Mouse (Mus musculus): ENCODE data around the gene 1700016C15Rik. TPM values are rescaled to one million over a fixed set of nuclear protein-coding genes. Genes with fewer than 3 reads are reported as not detected.

1700016C15Rik gene
- polyA plus RNA-seq (2014; fragmentation: Nextera tagmentation; extraction: Ambion mirVana), result not detected in 2 replicates

GRCm38 (mm10) chr1:177729043-177730024 lies at the start of gene 1700016C15Rik:
Gene 1700016C15Rik, plus strand, starts transcription at chr1:177729814.
- WGBS, result 83% methylated on average over 11 of the region's 11 CpGs
- no peak for DNase-seq (ENCODE audit: low spot score)
- H3K4me1 ChIP-seq (ENCODE audit: control insufficient read depth, insufficient read depth, low read length), result no peaks in the 10 kb centered on the region
- no peak within 1 kb of the TSS for H3K4me3 ChIP-seq (ENCODE audit: low read depth, low read length)
- no peak within 1 kb of the TSS for H3K4me2 ChIP-seq (ENCODE audit: low read depth, severe bottlenecking)
- no peaks in the 10 kb centered on the region for H3K9me3 ChIP-seq (ENCODE audit: control insufficient read depth, low read length)
- no peaks in the 10 kb centered on the region for H3K36me3 ChIP-seq (ENCODE audit: control insufficient read depth, insufficient read depth, low read length)
- H3K9ac ChIP-seq (ENCODE audit: low read length), result no peak within 1 kb of the TSS
- H3K27ac ChIP-seq (replicated peaks; ENCODE audit: low read depth, low read length), result no peak within 1 kb of the TSS
- no peak for ATAC-seq (ENCODE audit: insufficient number of reproducible peaks, low FRiP score, low TSS enrichment, low read depth)
- H3K27me3 ChIP-seq (ENCODE audit: control insufficient read depth, insufficient read depth, low read length), result no peaks in the 10 kb centered on the region

- no peaks in the 10 kb centered on the region for H3K27me3 ChIP-seq (ENCODE audit: control insufficient read depth, insufficient read depth, low read length)
- H3K4me2 ChIP-seq (ENCODE audit: low read depth, severe bottlenecking), result no peak overlapping the region
- H3K4me1 ChIP-seq (ENCODE audit: control insufficient read depth, insufficient read depth, low read length), result no peaks in the 10 kb centered on the region
- no peak for DNase-seq (ENCODE audit: low spot score)
- no peaks in the 10 kb centered on the region for H3K9me3 ChIP-seq (ENCODE audit: control insufficient read depth, low read length)
- H3K27ac ChIP-seq (replicated peaks; ENCODE audit: low read depth, low read length), result no peak overlapping the region
- no peaks in the 10 kb centered on the region for H3K36me3 ChIP-seq (ENCODE audit: control insufficient read depth, insufficient read depth, low read length)
- H3K4me3 ChIP-seq (ENCODE audit: low read depth, low read length), result no peak overlapping the region
- H3K9ac ChIP-seq (ENCODE audit: low read length), result no peak overlapping the region
- WGBS, result 79% methylated on average over 11 of the region's 11 CpGs
- ATAC-seq (ENCODE audit: insufficient number of reproducible peaks, low FRiP score, low TSS enrichment, low read depth), result peak; percentile 28; the same call in 1 of the 2 replicates
Observed at GRCm38 (mm10) chr1:177681239-177681638, 48.4 kb upstream of the 1700016C15Rik start.

DNA sequence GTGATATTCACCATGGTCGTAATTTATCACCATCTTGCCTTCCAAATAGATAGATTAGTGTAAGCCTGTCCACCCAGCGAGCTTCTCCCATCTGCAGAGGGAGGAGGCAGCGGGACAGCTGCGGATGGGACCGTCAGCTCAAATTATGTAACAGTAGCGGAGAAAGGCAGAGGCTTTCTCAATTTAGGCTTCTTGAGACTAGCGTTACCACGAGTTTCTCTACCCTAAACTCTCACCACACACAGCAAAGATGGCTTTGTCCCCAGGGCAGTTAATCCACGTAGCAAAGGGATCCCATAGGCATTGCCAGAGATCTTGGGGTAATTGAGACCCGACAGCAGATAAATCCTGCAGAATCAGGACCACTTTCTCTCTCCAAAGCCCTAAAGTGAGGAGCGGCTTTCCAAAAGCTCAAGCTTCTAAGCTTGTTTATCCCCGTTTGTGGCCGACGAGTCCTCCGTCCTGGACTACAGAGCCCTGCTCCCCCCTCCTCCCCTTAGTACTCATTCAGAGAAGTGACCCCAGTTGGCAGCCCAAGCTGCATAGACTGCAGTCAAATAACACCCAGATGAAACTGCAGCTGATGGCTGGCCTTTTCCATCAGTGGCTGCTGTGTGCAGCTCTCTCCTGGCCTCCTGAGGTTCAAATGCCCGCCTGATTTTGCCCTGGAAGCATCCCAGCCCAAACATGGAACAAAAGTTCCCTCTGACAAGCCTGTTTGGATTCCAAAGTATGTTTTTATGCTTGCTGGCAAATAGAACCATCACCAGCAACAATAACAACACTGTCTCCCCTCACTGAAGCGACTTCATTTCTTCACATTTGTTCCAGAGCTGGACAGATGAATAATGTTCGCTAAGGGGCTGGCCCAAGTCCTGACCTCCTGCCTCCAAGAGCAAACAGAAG lies 45.4 kb upstream of the 1700016C15Rik start:
- no peak for DNase-seq (ENCODE audit: low spot score)
- no peaks in the 10 kb centered on the region for H3K9me3 ChIP-seq (ENCODE audit: control insufficient read depth, low read length)
- H3K4me3 ChIP-seq (ENCODE audit: low read depth, low read length), result no peak overlapping the region
- no peaks in the 10 kb centered on the region for H3K27me3 ChIP-seq (ENCODE audit: control insufficient read depth, insufficient read depth, low read length)
- no peak for ATAC-seq (ENCODE audit: insufficient number of reproducible peaks, low FRiP score, low TSS enrichment, low read depth)
- H3K4me2 ChIP-seq (ENCODE audit: low read depth, severe bottlenecking), result no peak overlapping the region
- H3K27ac ChIP-seq (replicated peaks; ENCODE audit: low read depth, low read length), result no peak overlapping the region
- 60% methylated on average over 18 of the region's 18 CpGs for WGBS
- no peak overlapping the region for H3K9ac ChIP-seq (ENCODE audit: low read length)
- no peaks in the 10 kb centered on the region for H3K36me3 ChIP-seq (ENCODE audit: control insufficient read depth, insufficient read depth, low read length)
- H3K4me1 ChIP-seq (ENCODE audit: control insufficient read depth, insufficient read depth, low read length), result no peaks in the 10 kb centered on the region

- no peaks in the 10 kb centered on the region for H3K36me3 ChIP-seq (ENCODE audit: control insufficient read depth, insufficient read depth, low read length)
- H3K4me1 ChIP-seq (ENCODE audit: control insufficient read depth, insufficient read depth, low read length), result no peaks in the 10 kb centered on the region
- H3K27me3 ChIP-seq (ENCODE audit: control insufficient read depth, insufficient read depth, low read length), result no peaks in the 10 kb centered on the region
- no peak overlapping the region for H3K9ac ChIP-seq (ENCODE audit: low read length)
- 10% methylated on average over 3 of the region's 3 CpGs for WGBS
- ATAC-seq (ENCODE audit: insufficient number of reproducible peaks, low FRiP score, low TSS enrichment, low read depth) (no peak; the same call in 1 of the 2 replicates), DNase-seq (ENCODE audit: low spot score) (no peak)
- no peak overlapping the region for H3K4me2 ChIP-seq (ENCODE audit: low read depth, severe bottlenecking)
- H3K27ac ChIP-seq (replicated peaks; ENCODE audit: low read depth, low read length), result no peak overlapping the region
- no peak overlapping the region for H3K4me3 ChIP-seq (ENCODE audit: low read depth, low read length)
- H3K9me3 ChIP-seq (ENCODE audit: control insufficient read depth, low read length), result no peaks in the 10 kb centered on the region
Observed at GRCm38 (mm10) chr1:177684901-177685300, 44.7 kb upstream of the 1700016C15Rik start.

DNA sequence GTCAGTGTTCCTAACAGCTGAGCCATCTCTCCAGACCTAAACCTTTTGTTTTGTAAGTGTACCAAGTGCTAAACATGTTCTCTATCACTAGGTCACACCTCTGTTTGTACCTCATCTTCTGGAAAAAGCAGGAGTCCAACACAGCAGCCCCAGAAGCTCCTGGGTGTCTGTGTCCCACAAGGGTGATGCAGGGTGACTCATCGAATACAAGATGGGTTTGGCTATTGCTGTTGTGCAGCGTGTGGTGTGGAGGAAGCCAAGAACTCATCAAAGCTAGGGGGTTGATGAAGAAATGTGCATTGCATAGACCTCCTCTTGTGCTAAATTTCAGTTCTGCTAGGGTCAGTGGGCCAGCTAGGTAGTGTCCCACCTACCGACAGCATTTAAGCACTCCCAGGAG lies 43.5 kb upstream of the 1700016C15Rik start:
- no peak overlapping the region for H3K4me3 ChIP-seq (ENCODE audit: low read depth, low read length)
- no peak for DNase-seq (ENCODE audit: low spot score)
- H3K27me3 ChIP-seq (ENCODE audit: control insufficient read depth, insufficient read depth, low read length), result no peaks in the 10 kb centered on the region
- H3K36me3 ChIP-seq (ENCODE audit: control insufficient read depth, insufficient read depth, low read length), result no peaks in the 10 kb centered on the region
- no peak overlapping the region for H3K4me2 ChIP-seq (ENCODE audit: low read depth, severe bottlenecking)
- H3K9me3 ChIP-seq (ENCODE audit: control insufficient read depth, low read length), result no peaks in the 10 kb centered on the region
- H3K4me1 ChIP-seq (ENCODE audit: control insufficient read depth, insufficient read depth, low read length), result no peaks in the 10 kb centered on the region
- ATAC-seq (ENCODE audit: insufficient number of reproducible peaks, low FRiP score, low TSS enrichment, low read depth), result no peak
- WGBS, result 69% methylated on average over 3 of the region's 3 CpGs
- H3K9ac ChIP-seq (ENCODE audit: low read length), result no peak overlapping the region
- H3K27ac ChIP-seq (replicated peaks; ENCODE audit: low read depth, low read length), result no peak overlapping the region

- no peaks in the 10 kb centered on the region for H3K27me3 ChIP-seq (ENCODE audit: control insufficient read depth, insufficient read depth, low read length)
- ATAC-seq (ENCODE audit: insufficient number of reproducible peaks, low FRiP score, low TSS enrichment, low read depth), result no peak
- 78% methylated on average over 5 of the region's 5 CpGs for WGBS
- no peak overlapping the region for H3K9ac ChIP-seq (ENCODE audit: low read length)
- no peaks in the 10 kb centered on the region for H3K4me1 ChIP-seq (ENCODE audit: control insufficient read depth, insufficient read depth, low read length)
- no peak overlapping the region for H3K4me3 ChIP-seq (ENCODE audit: low read depth, low read length)
- no peak overlapping the region for H3K4me2 ChIP-seq (ENCODE audit: low read depth, severe bottlenecking)
- no peaks in the 10 kb centered on the region for H3K9me3 ChIP-seq (ENCODE audit: control insufficient read depth, low read length)
- DNase-seq (ENCODE audit: low spot score), result no peak
- no peak overlapping the region for H3K27ac ChIP-seq (replicated peaks; ENCODE audit: low read depth, low read length)
- H3K36me3 ChIP-seq (ENCODE audit: control insufficient read depth, insufficient read depth, low read length), result no peaks in the 10 kb centered on the region
Observed at GRCm38 (mm10) chr1:177686982-177687381, 42.6 kb upstream of the 1700016C15Rik start.

- Histone ChIP-seq H3K27me3 (ENCODE audit: control insufficient read depth, insufficient read depth, low read length) (no peaks in the 10 kb centered on the region), H3K4me2 (ENCODE audit: low read depth, severe bottlenecking) (no peak overlapping the region), H3K9me3 (ENCODE audit: control insufficient read depth, low read length) (no peaks in the 10 kb centered on the region), H3K4me3 (ENCODE audit: low read depth, low read length) (no peak overlapping the region), H3K4me1 (ENCODE audit: control insufficient read depth, insufficient read depth, low read length) (no peaks in the 10 kb centered on the region), H3K36me3 (ENCODE audit: control insufficient read depth, insufficient read depth, low read length) (no peaks in the 10 kb centered on the region), H3K9ac (ENCODE audit: low read length) (no peak overlapping the region), H3K27ac (replicated peaks; ENCODE audit: low read depth, low read length) (no peak overlapping the region)
- DNase-seq (ENCODE audit: low spot score) (no peak), ATAC-seq (ENCODE audit: insufficient number of reproducible peaks, low FRiP score, low TSS enrichment, low read depth) (no peak)
- 69% methylated on average over 11 of the region's 11 CpGs for WGBS
Observed at GRCm38 (mm10) chr1:177692491-177692890, 37.1 kb upstream of the 1700016C15Rik start.

- Histone ChIP-seq H3K4me2 (ENCODE audit: low read depth, severe bottlenecking) (no peak overlapping the region), H3K27me3 (ENCODE audit: control insufficient read depth, insufficient read depth, low read length) (no peaks in the 10 kb centered on the region), H3K9me3 (ENCODE audit: control insufficient read depth, low read length) (no peaks in the 10 kb centered on the region), H3K4me3 (ENCODE audit: low read depth, low read length) (no peak overlapping the region), H3K36me3 (ENCODE audit: control insufficient read depth, insufficient read depth, low read length) (no peaks in the 10 kb centered on the region), H3K4me1 (ENCODE audit: control insufficient read depth, insufficient read depth, low read length) (no peaks in the 10 kb centered on the region), H3K27ac (replicated peaks; ENCODE audit: low read depth, low read length) (no peak overlapping the region), H3K9ac (ENCODE audit: low read length) (no peak overlapping the region)
- 79% methylated on average over 9 of the region's 9 CpGs for WGBS
- no peak for DNase-seq (ENCODE audit: low spot score)
- no peak for ATAC-seq (ENCODE audit: insufficient number of reproducible peaks, low FRiP score, low TSS enrichment, low read depth)
Observed at GRCm38 (mm10) chr1:177693486-177694252, 35.9 kb upstream of the 1700016C15Rik start.
